Mouse (Mus musculus): Measurements from ENCODE around the gene Pim3. TPM values are rescaled to one million over a fixed set of nuclear protein-coding genes. Genes with fewer than 3 reads are reported as not detected.

Gene Pim3
- polyA plus RNA-seq, 1 experiment from 2014 or later = 45.3 TPM

- no peak for ATAC-seq (ENCODE audit: low FRiP score)
- Histone ChIP-seq H3K4me3 (no peak overlapping the region), H3K4me2 (replicated peaks) (no peak overlapping the region), H3K9ac (no peak overlapping the region), H3K4me1 (peaks cover 14% of the 10 kb centered on the region), H3K27me3 (peaks cover 25% of the 10 kb centered on the region), H3K27ac (no peak overlapping the region), H3K36me3 (no peaks in the 10 kb centered on the region), H3K9me3 (replicated peaks) (no peaks in the 10 kb centered on the region)
- WGBS = 82% methylated on average over 5 of the region's 5 CpGs
Measured at GRCm38 (mm10) chr15:88892876-88893275, 30.9 kb downstream of the Pim3 start.

- H3K9me3 ChIP-seq (replicated peaks) = no peaks in the 10 kb centered on the region
- no peaks in the 10 kb centered on the region for H3K36me3 ChIP-seq
- no peak overlapping the region for H3K4me3 ChIP-seq
- no peak overlapping the region for H3K27ac ChIP-seq
- WGBS = 63% methylated on average over 7 of the region's 7 CpGs
- peaks cover 9% of the 10 kb centered on the region for H3K27me3 ChIP-seq
- H3K4me2 ChIP-seq (replicated peaks) = no peak overlapping the region
- no peak for ATAC-seq (ENCODE audit: low FRiP score)
- H3K4me1 ChIP-seq = peaks cover 11% of the 10 kb centered on the region
- no peak overlapping the region for H3K9ac ChIP-seq
Measured at GRCm38 (mm10) chr15:88895119-88895518, 33.1 kb downstream of the Pim3 start.

- 0 out of 2 replicates have a peak, but pooled peaks cover 3% of the 10 kb centered on the region for H3K4me1 ChIP-seq
- no peaks in the 10 kb centered on the region for H3K9me3 ChIP-seq (replicated peaks)
- 84% methylated on average over 6 of the region's 6 CpGs for WGBS
- H3K4me3 ChIP-seq = no peak overlapping the region
- H3K4me2 ChIP-seq (replicated peaks) = no peak overlapping the region
- ATAC-seq (ENCODE audit: low FRiP score) = no peak
- no peaks in the 10 kb centered on the region for H3K36me3 ChIP-seq
- H3K27me3 ChIP-seq = peaks cover 8% of the 10 kb centered on the region
- H3K27ac ChIP-seq = no peak overlapping the region
- no peak overlapping the region for H3K9ac ChIP-seq
Measured at GRCm38 (mm10) chr15:88895891-88896290, 33.9 kb downstream of the Pim3 start.

GRCm38 (mm10) chr15:88896341-88896980, 34.5 kb downstream of the Pim3 start:
- H3K4me3 ChIP-seq = no peak overlapping the region
- peaks cover 8% of the 10 kb centered on the region for H3K27me3 ChIP-seq
- no peaks in the 10 kb centered on the region for H3K36me3 ChIP-seq
- no peak overlapping the region for H3K27ac ChIP-seq
- ATAC-seq (ENCODE audit: low FRiP score) = no peak
- 85% methylated on average over 10 of the region's 10 CpGs for WGBS
- H3K4me2 ChIP-seq (replicated peaks) = no peak overlapping the region
- no peak overlapping the region for H3K9ac ChIP-seq
- H3K9me3 ChIP-seq (replicated peaks) = no peaks in the 10 kb centered on the region
- no peaks in the 10 kb centered on the region for H3K4me1 ChIP-seq

GRCm38 (mm10) chr15:88902200-88902875, 40.4 kb downstream of the Pim3 start:
- no peak overlapping the region for H3K9ac ChIP-seq
- H3K27me3 ChIP-seq = no peaks in the 10 kb centered on the region
- H3K27ac ChIP-seq = no peak overlapping the region
- no peaks in the 10 kb centered on the region for H3K4me1 ChIP-seq
- 91% methylated on average over 15 of the region's 15 CpGs for WGBS
- no peak for ATAC-seq (ENCODE audit: low FRiP score)
- no peaks in the 10 kb centered on the region for H3K36me3 ChIP-seq
- H3K4me3 ChIP-seq = no peak overlapping the region
- no peaks in the 10 kb centered on the region for H3K9me3 ChIP-seq (replicated peaks)
- no peak overlapping the region for H3K4me2 ChIP-seq (replicated peaks)

- Histone ChIP-seq H3K9me3 (replicated peaks) (no peaks in the 10 kb centered on the region), H3K27ac (no peak overlapping the region), H3K4me3 (no peak overlapping the region), H3K4me1 (no peaks in the 10 kb centered on the region), H3K4me2 (replicated peaks) (no peak overlapping the region), H3K27me3 (no peaks in the 10 kb centered on the region), H3K9ac (no peak overlapping the region), H3K36me3 (no peaks in the 10 kb centered on the region)
- 83% methylated on average over 1 of the region's 1 CpGs for WGBS
- ATAC-seq (ENCODE audit: low FRiP score) = no peak
Measured at GRCm38 (mm10) chr15:88903086-88903485, 41.1 kb downstream of the Pim3 start.

- Histone ChIP-seq H3K36me3 (no peaks in the 10 kb centered on the region), H3K27ac (no peak overlapping the region), H3K9me3 (replicated peaks) (no peaks in the 10 kb centered on the region), H3K27me3 (no peaks in the 10 kb centered on the region), H3K9ac (no peak overlapping the region), H3K4me3 (no peak overlapping the region), H3K4me1 (no peaks in the 10 kb centered on the region), H3K4me2 (replicated peaks) (no peak overlapping the region)
- WGBS = 83% methylated on average over 14 of the region's 14 CpGs
- ATAC-seq (ENCODE audit: low FRiP score) = no peak
Measured at GRCm38 (mm10) chr15:88904056-88904811, 42.2 kb downstream of the Pim3 start.

GRCm38 (mm10) chr15:88906347-88906746, 44.4 kb downstream of the Pim3 start:
- no peak overlapping the region for H3K9ac ChIP-seq
- H3K36me3 ChIP-seq = no peaks in the 10 kb centered on the region
- 79% methylated on average over 4 of the region's 4 CpGs for WGBS
- ATAC-seq (ENCODE audit: low FRiP score) = no peak
- no peaks in the 10 kb centered on the region for H3K4me1 ChIP-seq
- H3K27me3 ChIP-seq = no peaks in the 10 kb centered on the region
- no peak overlapping the region for H3K4me3 ChIP-seq
- H3K4me2 ChIP-seq (replicated peaks) = no peak overlapping the region
- H3K9me3 ChIP-seq (replicated peaks) = no peaks in the 10 kb centered on the region
- H3K27ac ChIP-seq = no peak overlapping the region

GRCm38 (mm10) chr15:88915046-88915445, 53.1 kb downstream of the Pim3 start:
- Histone ChIP-seq H3K27ac (no peak overlapping the region), H3K27me3 (no peaks in the 10 kb centered on the region), H3K4me2 (replicated peaks) (no peak overlapping the region), H3K36me3 (no peaks in the 10 kb centered on the region), H3K4me1 (no peaks in the 10 kb centered on the region), H3K9ac (no peak overlapping the region), H3K4me3 (no peak overlapping the region), H3K9me3 (replicated peaks) (no peaks in the 10 kb centered on the region)
- 97% methylated on average over 7 of the region's 7 CpGs for WGBS
- ATAC-seq (ENCODE audit: low FRiP score) = no peak

Other genes with a start within 250 kb of the Pim3 start
- gene Brd1, start 128.0 kb upstream of the Pim3 start, polyA plus RNA-seq (2016; fragmentation: Nextera tagmentation; extraction: Ambion mirVana) = 26.9 and 28.2 TPM in 2 replicates
- 37.1 and 37.3 TPM in 2 replicates for gene Zbed4, start 110.5 kb upstream of the Pim3 start, polyA plus RNA-seq (2016; fragmentation: Nextera tagmentation; extraction: Ambion mirVana)
- 9.1 and 9.9 TPM in 2 replicates for gene Alg12, start 42.9 kb upstream of the Pim3 start, polyA plus RNA-seq (2016; fragmentation: Nextera tagmentation; extraction: Ambion mirVana)
- 65.2 and 74.8 TPM in 2 replicates for gene Creld2, start 42.5 kb upstream of the Pim3 start, polyA plus RNA-seq (2016; fragmentation: Nextera tagmentation; extraction: Ambion mirVana)
- gene Ttll8, start 92.2 kb downstream of the Pim3 start, polyA plus RNA-seq (2016; fragmentation: Nextera tagmentation; extraction: Ambion mirVana) = not detected in 2 replicates
- 4.7 and 6.2 TPM in 2 replicates for gene Mlc1, start 116.8 kb downstream of the Pim3 start, polyA plus RNA-seq (2016; fragmentation: Nextera tagmentation; extraction: Ambion mirVana)
- gene Mov10l1, start 120.7 kb downstream of the Pim3 start, polyA plus RNA-seq (2016; fragmentation: Nextera tagmentation; extraction: Ambion mirVana) = not detected in 2 replicates
- 2.0 and 2.1 TPM in 2 replicates for gene Panx2, start 197.5 kb downstream of the Pim3 start, polyA plus RNA-seq (2016; fragmentation: Nextera tagmentation; extraction: Ambion mirVana)
- gene Trabd, start 212.9 kb downstream of the Pim3 start, polyA plus RNA-seq (2016; fragmentation: Nextera tagmentation; extraction: Ambion mirVana) = 43.2 and 48.4 TPM in 2 replicates
- gene Selenoo, start 226.9 kb downstream of the Pim3 start, polyA plus RNA-seq (2016; fragmentation: Nextera tagmentation; extraction: Ambion mirVana) = 23.9 and 24.8 TPM in 2 replicates